Mouse (Mus musculus) stomach, embryonic 15.5 days (tissue): ENCODE measurements at regions not wholly inside any gene's neighbourhood (a gene's known extent, or its start where the extent isn't known, plus 50 kb on each side); places are given as distances from the start of the nearest gene placed in this dataset.

Experiments used
- ATAC-seq: fragments of 200-750 bp; cut with Nextera tagmentation; 2 replicates; pipeline ENCODE4 v1.8.0; 2017; ENCODE audit warnings: low read depth, moderate number of reproducible peaks, moderate TSS enrichment; ENCODE audit not compliant: insufficient read depth, low FRiP score
- H3K27ac ChIP-seq: fragments of 300-500 bp; sonication (generic); 2 replicates; pipeline ENCODE4 v1.5.1; 2015; ENCODE audit warnings: mild to moderate bottlenecking, inconsistent platforms
- H3K27me3 ChIP-seq: fragments of 300-500 bp; sonication (generic); replicated peaks from 2 replicates; pipeline ENCODE4 v1.6.1; 2015; ENCODE audit warnings: inconsistent platforms
- H3K36me3 ChIP-seq: fragments of 300-500 bp; sonication (generic); 2 replicates; pipeline ENCODE4 v1.6.1; 2015; ENCODE audit warnings: inconsistent platforms
- H3K4me1 ChIP-seq: fragments of 300-500 bp; sonication (generic); 2 replicates; pipeline ENCODE4 v1.6.1; 2015; ENCODE audit warnings: inconsistent platforms
- H3K4me2 ChIP-seq: fragments of 300-500 bp; sonication (generic); 2 replicates; pipeline ENCODE4 v1.6.1; 2015; ENCODE audit warnings: mild to moderate bottlenecking, inconsistent platforms
- H3K4me3 ChIP-seq: fragments of 300-500 bp; sonication (generic); replicated peaks from 2 replicates; pipeline ENCODE4 v1.5.1; 2015; ENCODE audit warnings: inconsistent platforms
- H3K9ac ChIP-seq: fragments of 300-500 bp; sonication (generic); 2 replicates; pipeline ENCODE4 v1.6.1; 2015; ENCODE audit warnings: inconsistent platforms
- H3K9me3 ChIP-seq: fragments of 300-500 bp; sonication (generic); 2 replicates; pipeline ENCODE4 v1.6.1; 2016; ENCODE audit warnings: inconsistent platforms
- WGBS: fragments of 180-500 bp; shearing (Covaris S2); methylation state at CpG from one replicate; pipeline ENCODE4 v1.1.7; 2015; 5-methylcytosine and 5-hydroxymethylcytosine counted together

GRCm38 (mm10) chr14:115034718-115035437 is 57.1 kb upstream of the Gpc5 start:
- Histone ChIP-seq H3K9me3 (no peaks in the 10 kb centered on the region), H3K9ac (no peak overlapping the region), H3K27me3 (no peaks in the 10 kb centered on the region), H3K4me1 (no peaks in the 10 kb centered on the region), H3K36me3 (no peaks in the 10 kb centered on the region), H3K4me3 (no peak overlapping the region), H3K27ac (no peak overlapping the region), H3K4me2 (no peak overlapping the region)
- 89% methylated on average over 10 of the region's 10 CpGs for WGBS
- ATAC-seq = no peak

DNA sequence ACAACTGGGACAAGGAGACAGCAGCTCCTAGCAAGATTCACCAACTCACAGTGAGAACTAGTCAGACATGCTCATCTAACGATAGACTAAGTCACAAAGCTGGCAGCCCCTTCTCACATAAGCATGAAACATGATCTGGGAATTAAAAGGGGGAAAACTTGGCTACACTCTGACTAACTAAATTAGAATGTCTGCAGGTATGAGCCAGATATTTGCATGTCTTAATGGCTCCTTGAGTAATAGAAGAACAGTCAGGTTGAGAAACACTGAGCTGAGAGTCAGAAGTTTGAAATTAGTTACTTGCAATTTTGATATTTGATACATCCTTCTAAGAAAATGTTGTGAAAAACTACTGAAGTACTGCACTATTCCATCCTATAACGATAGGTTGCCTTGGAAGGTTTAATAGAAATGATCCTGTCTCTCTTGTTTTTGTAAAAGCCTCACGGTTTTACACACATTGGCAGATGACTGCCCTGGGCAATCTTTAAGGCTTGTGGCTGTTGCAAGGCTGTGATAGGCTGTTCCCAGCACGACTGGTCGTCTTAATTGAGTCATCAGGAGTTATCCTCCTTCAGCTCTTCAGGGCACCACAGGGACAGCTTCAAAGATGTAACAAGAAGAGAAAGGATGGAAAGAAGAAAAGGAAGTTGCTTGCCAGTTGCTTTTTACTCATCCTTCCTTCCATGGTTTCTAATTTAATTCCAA is 54.8 kb upstream of the Gpc5 start:
- Histone ChIP-seq H3K4me1 (0 out of 2 replicates have a peak, but pooled peaks cover 3% of the 10 kb centered on the region), H3K27ac (no peak overlapping the region), H3K4me3 (no peak overlapping the region), H3K4me2 (no peak overlapping the region), H3K27me3 (no peaks in the 10 kb centered on the region), H3K9me3 (no peaks in the 10 kb centered on the region), H3K36me3 (no peaks in the 10 kb centered on the region), H3K9ac (no peak overlapping the region)
- ATAC-seq = no peak
- WGBS = 44% methylated on average over 5 of the region's 5 CpGs

DNA sequence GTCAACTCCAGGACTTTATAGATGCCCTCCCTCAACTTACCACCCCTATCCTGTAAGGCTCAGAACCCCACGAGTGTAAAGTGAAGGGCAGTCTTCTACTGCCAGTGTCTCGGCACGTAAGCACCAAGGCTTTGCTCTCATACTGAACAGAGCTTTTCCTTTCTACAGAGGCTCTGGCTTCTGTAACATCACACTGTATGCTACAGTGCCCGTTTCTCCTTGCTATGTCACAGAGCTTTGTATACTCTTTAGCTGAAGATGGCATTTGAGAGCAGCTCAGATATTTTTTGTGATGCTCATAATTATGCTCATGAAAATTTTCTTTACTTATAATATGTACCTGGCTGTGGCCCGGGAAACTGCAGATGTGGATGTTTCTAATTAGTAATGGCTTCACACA is 53.2 kb upstream of the Gpc5 start:
- Histone ChIP-seq H3K4me3 (no peak overlapping the region), H3K27ac (no peak overlapping the region), H3K9ac (no peak overlapping the region), H3K4me2 (no peak overlapping the region), H3K4me1 (peaks cover 10% of the 10 kb centered on the region), H3K9me3 (no peaks in the 10 kb centered on the region), H3K36me3 (peaks cover 2% of the 10 kb centered on the region; the same call in 1 of the 2 replicates), H3K27me3 (no peaks in the 10 kb centered on the region)
- no peak for ATAC-seq
- WGBS = 74% methylated on average over 5 of the region's 5 CpGs

- Histone ChIP-seq H3K27me3 (no peaks in the 10 kb centered on the region), H3K36me3 (peaks cover 9% of the 10 kb centered on the region), H3K27ac (no peak overlapping the region), H3K9ac (no peak overlapping the region), H3K4me1 (peaks cover 10% of the 10 kb centered on the region), H3K9me3 (no peaks in the 10 kb centered on the region), H3K4me2 (no peak overlapping the region), H3K4me3 (no peak overlapping the region)
- 69% methylated on average over 5 of the region's 5 CpGs for WGBS
- no peak for ATAC-seq
Observed at GRCm38 (mm10) chr14:115039524-115039923, 52.5 kb upstream of the Gpc5 start.

DNA sequence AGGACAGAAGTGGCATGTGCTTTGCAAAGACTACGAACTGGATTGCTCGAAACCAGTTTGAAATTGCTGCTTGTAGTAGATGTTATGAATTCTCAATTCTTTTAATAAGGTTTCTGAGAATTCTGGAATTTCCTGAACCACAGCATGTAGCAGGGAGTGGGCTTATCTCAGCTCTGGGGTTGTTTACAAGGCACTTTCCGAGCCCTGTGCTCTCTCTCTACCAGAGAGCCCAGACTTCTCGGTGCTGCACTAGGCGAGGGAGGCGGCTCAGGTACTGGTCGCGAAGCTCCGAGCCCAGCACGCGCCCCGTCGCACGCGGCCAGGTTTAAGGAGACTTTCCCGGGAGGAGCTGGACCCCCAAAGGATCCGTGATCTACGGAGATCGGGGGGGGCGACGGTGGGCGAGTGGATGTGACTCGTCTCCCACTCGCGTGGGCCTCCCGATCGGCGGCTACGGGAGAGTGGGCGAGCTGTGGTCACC is 51.9 kb upstream of the Gpc5 start:
- Histone ChIP-seq H3K27ac (peak overlapping the region; percentile 93), H3K9me3 (no peaks in the 10 kb centered on the region), H3K27me3 (no peaks in the 10 kb centered on the region), H3K4me2 (peak overlapping the region; percentile 97), H3K9ac (peak overlapping the region; percentile 46), H3K4me3 (peak overlapping the region; percentile 64), H3K36me3 (peaks cover 9% of the 10 kb centered on the region), H3K4me1 (peaks cover 10% of the 10 kb centered on the region)
- peak; percentile 31; the same call in 1 of the 2 replicates for ATAC-seq
- WGBS = under 1% methylated on average over 30 of the region's 30 CpGs

DNA sequence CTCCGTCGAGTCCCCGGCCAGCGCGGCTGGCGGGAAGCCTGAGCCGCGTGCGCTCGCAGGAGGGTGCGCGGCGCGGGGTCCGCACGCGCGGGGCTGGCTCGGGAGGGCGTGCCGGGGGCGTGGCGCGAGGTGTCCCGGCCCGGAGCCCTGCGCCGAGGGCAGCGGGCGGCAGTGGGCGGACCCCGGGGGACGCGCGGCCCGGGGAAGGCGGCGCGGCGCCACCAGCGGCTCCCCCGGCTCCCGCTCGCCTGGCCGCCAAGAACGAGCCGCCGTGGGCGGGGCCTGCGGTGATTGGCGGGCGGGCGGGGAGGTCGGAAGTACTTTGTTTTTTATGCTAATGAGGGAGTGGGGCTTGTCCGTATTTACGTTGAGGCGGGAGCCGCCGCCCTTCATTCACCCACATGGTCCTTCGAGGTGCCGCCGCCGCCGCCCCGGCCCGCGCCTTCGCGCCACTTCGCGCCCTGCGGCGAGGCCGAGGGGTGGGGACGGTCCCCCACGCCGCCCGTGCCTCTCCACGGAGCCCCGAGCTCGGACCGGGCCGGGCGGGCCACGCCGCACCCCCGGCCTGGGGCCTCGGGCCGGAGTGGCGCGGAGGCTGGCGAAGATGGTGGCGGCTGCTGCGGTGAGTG is 51.3 kb upstream of the Gpc5 start:
- H3K4me3 ChIP-seq = peak overlapping the region; percentile 64
- H3K27me3 ChIP-seq = no peaks in the 10 kb centered on the region
- 0% methylated on average over 65 of the region's 94 CpGs for WGBS
- peak; percentile 91 for ATAC-seq
- peak overlapping the region; percentile 97 for H3K4me2 ChIP-seq
- H3K9me3 ChIP-seq = no peaks in the 10 kb centered on the region
- H3K27ac ChIP-seq = peak overlapping the region; percentile 93
- peaks cover 9% of the 10 kb centered on the region for H3K36me3 ChIP-seq
- H3K9ac ChIP-seq = peak overlapping the region; percentile 90
- peaks cover 10% of the 10 kb centered on the region for H3K4me1 ChIP-seq

DNA sequence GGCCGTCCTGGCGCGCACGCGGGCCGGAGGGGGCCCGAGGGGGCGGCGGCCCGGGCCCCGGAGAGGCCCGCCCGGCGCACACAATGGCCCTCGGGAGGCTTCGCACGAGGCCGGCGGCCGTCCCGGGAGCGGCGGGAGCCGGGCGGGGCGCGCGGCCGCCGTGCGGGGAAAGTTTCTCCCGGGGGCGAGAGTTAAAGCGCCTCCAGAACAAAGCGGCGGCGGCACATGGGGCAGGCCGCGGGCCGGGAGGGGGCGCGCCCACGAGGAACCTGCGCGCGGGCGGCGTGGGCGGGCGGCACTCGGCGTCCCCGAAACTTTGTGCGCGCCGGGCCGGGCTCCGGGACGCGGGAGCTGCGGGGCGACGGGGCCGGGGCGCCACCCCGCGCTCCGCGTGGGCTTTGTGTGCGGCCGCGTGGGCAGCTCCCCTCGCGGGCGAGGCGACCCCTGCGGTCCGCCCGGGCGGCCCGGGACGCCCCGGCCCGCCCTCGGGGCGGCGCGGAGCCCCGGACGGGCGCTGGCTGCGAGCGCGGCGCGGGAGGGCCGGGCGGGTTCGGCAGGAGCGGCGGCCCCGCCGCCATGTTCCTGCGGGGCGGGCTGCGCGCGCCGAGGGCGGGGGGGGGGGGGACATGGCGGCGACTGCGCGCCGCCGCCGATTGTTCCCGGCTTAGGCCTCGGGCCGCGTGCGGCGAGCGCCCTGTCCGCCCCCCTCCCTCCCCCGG is 50.5 kb upstream of the Gpc5 start:
- peak; percentile 32 for ATAC-seq
- peaks cover 12% of the 10 kb centered on the region for H3K36me3 ChIP-seq
- H3K4me1 ChIP-seq = peaks cover 10% of the 10 kb centered on the region
- H3K27ac ChIP-seq = peak overlapping the region; percentile 93
- WGBS = under 1% methylated on average over 79 of the region's 126 CpGs
- H3K4me2 ChIP-seq = peak overlapping the region; percentile 97
- H3K4me3 ChIP-seq = peak overlapping the region; percentile 64
- H3K27me3 ChIP-seq = no peaks in the 10 kb centered on the region
- peak overlapping the region; percentile 90 for H3K9ac ChIP-seq
- no peaks in the 10 kb centered on the region for H3K9me3 ChIP-seq

DNA sequence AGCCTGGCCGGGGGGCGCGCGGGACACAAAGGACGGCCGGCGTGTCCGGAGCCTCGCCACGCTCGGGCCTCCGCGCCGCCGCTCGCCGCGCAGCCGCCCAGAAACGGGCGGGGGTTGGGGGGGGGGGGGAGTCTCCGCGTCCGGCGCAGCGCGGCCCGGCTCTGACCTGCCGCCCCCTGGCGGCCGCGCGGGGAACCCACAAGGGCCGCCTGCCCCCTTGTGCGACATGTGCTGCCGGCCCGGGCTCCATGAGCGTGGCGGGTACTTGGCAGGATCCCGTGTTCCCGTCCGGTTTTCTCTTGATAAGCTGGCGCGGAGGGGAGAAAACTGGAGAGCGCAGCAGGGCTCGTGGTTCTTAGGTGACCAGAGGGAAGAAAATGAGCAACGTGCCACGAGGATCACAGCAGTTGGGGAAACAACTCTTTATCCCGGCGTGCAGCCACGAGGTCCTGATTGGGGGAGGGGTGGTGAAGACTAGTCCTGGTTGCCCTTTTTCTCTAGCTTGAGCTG is 49.9 kb upstream of the Gpc5 start:
- peak; percentile 74 for ATAC-seq
- peaks cover 10% of the 10 kb centered on the region for H3K4me1 ChIP-seq
- H3K4me3 ChIP-seq = peak overlapping the region; percentile 64
- H3K9ac ChIP-seq = peak overlapping the region; percentile 90
- WGBS = 0% methylated on average over 31 of the region's 51 CpGs
- H3K27ac ChIP-seq = peak overlapping the region; percentile 93
- no peaks in the 10 kb centered on the region for H3K27me3 ChIP-seq
- H3K36me3 ChIP-seq = peaks cover 17% of the 10 kb centered on the region
- H3K4me2 ChIP-seq = peak overlapping the region; percentile 78
- H3K9me3 ChIP-seq = no peaks in the 10 kb centered on the region
